Mouse (Mus musculus): Measurements from ENCODE around the gene Anp32e. TPM values are rescaled to one million over a fixed set of nuclear protein-coding genes. Genes with fewer than 3 reads are reported as not detected.

Gene Anp32e
- polyA plus RNA-seq, 1 experiment from 2014 or later = 150 TPM

- 84% methylated on average over 6 of the region's 6 CpGs for WGBS
- Histone ChIP-seq H3K9ac (0 out of 2 replicates have a peak overlapping the region, but pooled peaks have one; percentile 41), H3K36me3 (peaks cover 56% of the 10 kb centered on the region), H3K4me1 (replicated peaks) (peaks cover 50% of the 10 kb centered on the region), H3K4me3 (no peak overlapping the region), H3K4me2 (no peak overlapping the region), H3K9me3 (no peaks in the 10 kb centered on the region), H3K27me3 (no peaks in the 10 kb centered on the region), H3K27ac (replicated peaks) (no peak overlapping the region)
- ATAC-seq (ENCODE audit: low read depth) = no peak
These were observed 58.5 kb downstream of the Anp32e start for GRCm38 (mm10) chr3:95987386-95988110.

- Histone ChIP-seq H3K27ac (replicated peaks) (no peak overlapping the region), H3K4me2 (no peak overlapping the region), H3K9ac (no peak overlapping the region), H3K36me3 (peaks cover 60% of the 10 kb centered on the region), H3K9me3 (no peaks in the 10 kb centered on the region), H3K4me3 (no peak overlapping the region), H3K4me1 (replicated peaks) (peaks cover 56% of the 10 kb centered on the region), H3K27me3 (no peaks in the 10 kb centered on the region)
- 91% methylated on average over 1 of the region's 1 CpGs for WGBS
- ATAC-seq (ENCODE audit: low read depth) = no peak
These were observed 59.1 kb downstream of the Anp32e start for GRCm38 (mm10) chr3:95988138-95988537.

GRCm38 (mm10) chr3:95988969-95989368, 59.9 kb downstream of the Anp32e start:
- Histone ChIP-seq H3K9me3 (no peaks in the 10 kb centered on the region), H3K9ac (peak overlapping the region; percentile 26; the same call in 1 of the 2 replicates), H3K27ac (replicated peaks) (peak overlapping the region; percentile 46), H3K36me3 (peaks cover 60% of the 10 kb centered on the region), H3K4me3 (no peak overlapping the region), H3K4me1 (replicated peaks) (peaks cover 64% of the 10 kb centered on the region), H3K4me2 (no peak overlapping the region), H3K27me3 (no peaks in the 10 kb centered on the region)
- ATAC-seq (ENCODE audit: low read depth) = no peak
- WGBS = 57% methylated on average over 10 of the region's 10 CpGs

GRCm38 (mm10) chr3:95990413-95990941, 61.4 kb downstream of the Anp32e start:
- Histone ChIP-seq H3K4me1 (replicated peaks) (peaks cover 59% of the 10 kb centered on the region), H3K9me3 (no peaks in the 10 kb centered on the region), H3K36me3 (peaks cover 60% of the 10 kb centered on the region), H3K27me3 (no peaks in the 10 kb centered on the region), H3K9ac (no peak overlapping the region), H3K4me2 (no peak overlapping the region), H3K4me3 (no peak overlapping the region), H3K27ac (replicated peaks) (no peak overlapping the region)
- no peak for ATAC-seq (ENCODE audit: low read depth)
- WGBS = 89% methylated on average over 12 of the region's 12 CpGs

GRCm38 (mm10) chr3:95992990-95993603, 64.1 kb downstream of the Anp32e start:
- Histone ChIP-seq H3K9me3 (no peaks in the 10 kb centered on the region), H3K27ac (replicated peaks) (peak overlapping the region; percentile 100), H3K4me2 (peak overlapping the region; percentile 94), H3K36me3 (peaks cover 49% of the 10 kb centered on the region), H3K9ac (peak overlapping the region; percentile 98), H3K4me3 (peak overlapping the region; percentile 81), H3K27me3 (no peaks in the 10 kb centered on the region), H3K4me1 (replicated peaks) (peaks cover 57% of the 10 kb centered on the region)
- 28% methylated on average over 5 of the region's 5 CpGs for WGBS
- no peak for ATAC-seq (ENCODE audit: low read depth)

- Histone ChIP-seq H3K4me3 (peak overlapping the region; percentile 81), H3K4me2 (peak overlapping the region; percentile 94), H3K27me3 (no peaks in the 10 kb centered on the region), H3K9me3 (no peaks in the 10 kb centered on the region), H3K36me3 (peaks cover 41% of the 10 kb centered on the region), H3K27ac (replicated peaks) (peak overlapping the region; percentile 100), H3K4me1 (replicated peaks) (peaks cover 61% of the 10 kb centered on the region), H3K9ac (peak overlapping the region; percentile 98)
- ATAC-seq (ENCODE audit: low read depth) = no peak
- WGBS = 31% methylated on average over 4 of the region's 4 CpGs
These were observed 64.8 kb downstream of the Anp32e start for GRCm38 (mm10) chr3:95993881-95994280.

GRCm38 (mm10) chr3:95994381-95994846, 65.4 kb downstream of the Anp32e start:
- 3% methylated on average over 6 of the region's 6 CpGs for WGBS
- no peak for ATAC-seq (ENCODE audit: low read depth)

GRCm38 (mm10) chr3:95994975-95995801, 66.1 kb downstream of the Anp32e start:
- Histone ChIP-seq H3K9ac (peak overlapping the region; percentile 98), H3K27ac (replicated peaks) (peak overlapping the region; percentile 100), H3K4me2 (peak overlapping the region; percentile 94), H3K36me3 (peaks cover 33% of the 10 kb centered on the region), H3K4me1 (replicated peaks) (peaks cover 62% of the 10 kb centered on the region), H3K9me3 (no peaks in the 10 kb centered on the region), H3K4me3 (peak overlapping the region; percentile 81), H3K27me3 (no peaks in the 10 kb centered on the region)
- peak; percentile 70 for ATAC-seq (ENCODE audit: low read depth)
- WGBS = under 1% methylated on average over 47 of the region's 51 CpGs

More at GRCm38 (mm10) chr3:95994381-95994846, 65.4 kb downstream of the Anp32e start:
- Histone ChIP-seq H3K9ac (peak overlapping the region; percentile 98), H3K27ac (replicated peaks) (peak overlapping the region; percentile 100), H3K4me1 (replicated peaks) (peaks cover 58% of the 10 kb centered on the region), H3K27me3 (no peaks in the 10 kb centered on the region), H3K4me3 (peak overlapping the region; percentile 81), H3K4me2 (peak overlapping the region; percentile 94), H3K36me3 (peaks cover 36% of the 10 kb centered on the region), H3K9me3 (no peaks in the 10 kb centered on the region)

- Histone ChIP-seq H3K27me3 (no peaks in the 10 kb centered on the region), H3K27ac (replicated peaks) (peak within 1 kb of the TSS; percentile 100), H3K9me3 (no peaks in the 10 kb centered on the region), H3K4me1 (replicated peaks) (peaks cover 62% of the 10 kb centered on the region), H3K9ac (peak within 1 kb of the TSS; percentile 98), H3K4me2 (peak within 1 kb of the TSS; percentile 94), H3K4me3 (peak within 1 kb of the TSS; percentile 81), H3K36me3 (peaks cover 26% of the 10 kb centered on the region)
- under 1% methylated on average over 70 of the region's 84 CpGs for WGBS
- ATAC-seq (ENCODE audit: low read depth) = peak; percentile 70
These were observed 66.9 kb downstream of the Anp32e start, which contains the start of gene Plekho1 for GRCm38 (mm10) chr3:95995802-95996428. Gene Plekho1, minus strand, starts transcription at chr3:95996001.

GRCm38 (mm10) chr3:95996451-95997073, 67.5 kb downstream of the Anp32e start:
- peak overlapping the region; percentile 81 for H3K4me3 ChIP-seq
- H3K9ac ChIP-seq = peak overlapping the region; percentile 98
- peak overlapping the region; percentile 94 for H3K4me2 ChIP-seq
- H3K4me1 ChIP-seq (replicated peaks) = peaks cover 58% of the 10 kb centered on the region
- H3K36me3 ChIP-seq = peaks cover 20% of the 10 kb centered on the region
- H3K9me3 ChIP-seq = no peaks in the 10 kb centered on the region
- ATAC-seq (ENCODE audit: low read depth) = 0 out of 2 replicates have a peak, but pooled peaks have one; percentile 12
- peak overlapping the region; percentile 100 for H3K27ac ChIP-seq (replicated peaks)
- WGBS = 1% methylated on average over 6 of the region's 6 CpGs
- no peaks in the 10 kb centered on the region for H3K27me3 ChIP-seq
